Mouse (Mus musculus): Measurements from ENCODE around the gene Pla2g2f. TPM values are rescaled to one million over a fixed set of nuclear protein-coding genes. Genes with fewer than 3 reads are reported as not detected.

The Pla2g2f gene
- total RNA-seq (2017): not detected in 2 replicates

- no peak for ATAC-seq (replicated peaks; ENCODE audit: low read depth, poor library complexity, severe bottlenecking)
These were observed at the start of gene Pla2g2f for GRCm38 (mm10) chr4:138757416-138757815. Gene Pla2g2f (minus strand): TSS chr4:138757626.

DNA sequence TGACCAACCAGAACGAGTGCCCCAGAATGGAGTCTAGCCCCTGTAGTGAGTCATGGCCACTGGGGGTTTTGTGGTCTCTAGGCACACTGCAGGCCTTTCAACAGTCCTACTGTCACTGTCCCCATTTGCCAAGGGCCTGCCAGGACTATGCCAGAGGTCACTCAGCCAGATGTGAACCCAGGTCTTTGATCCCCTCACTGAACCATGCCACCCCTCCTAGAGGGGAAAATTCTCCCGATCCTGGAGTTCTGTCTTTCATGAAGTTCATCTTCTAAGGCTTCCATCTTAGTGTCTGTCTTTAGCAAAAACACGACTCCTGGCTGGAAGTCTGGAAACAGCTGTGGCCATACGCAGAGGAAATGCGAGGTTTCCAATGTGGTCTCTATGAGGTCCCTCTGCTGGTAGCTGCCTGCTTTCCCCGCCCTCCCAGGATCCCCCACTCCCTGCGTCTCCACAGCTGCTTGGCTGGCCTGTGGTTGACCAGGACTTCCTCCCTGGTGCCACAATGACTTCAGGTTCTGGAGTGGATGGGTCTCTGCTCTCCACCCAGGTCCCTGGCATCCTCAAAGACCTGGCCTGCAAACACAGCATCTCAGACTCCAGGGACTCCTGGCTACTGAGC, 49.6 kb upstream of the Pla2g2f start:
- ATAC-seq (replicated peaks; ENCODE audit: low read depth, poor library complexity, severe bottlenecking): peak; percentile 78

- no peak for ATAC-seq (replicated peaks; ENCODE audit: low read depth, poor library complexity, severe bottlenecking)
These were observed 48.7 kb upstream of the Pla2g2f start for GRCm38 (mm10) chr4:138806160-138806559.

DNA sequence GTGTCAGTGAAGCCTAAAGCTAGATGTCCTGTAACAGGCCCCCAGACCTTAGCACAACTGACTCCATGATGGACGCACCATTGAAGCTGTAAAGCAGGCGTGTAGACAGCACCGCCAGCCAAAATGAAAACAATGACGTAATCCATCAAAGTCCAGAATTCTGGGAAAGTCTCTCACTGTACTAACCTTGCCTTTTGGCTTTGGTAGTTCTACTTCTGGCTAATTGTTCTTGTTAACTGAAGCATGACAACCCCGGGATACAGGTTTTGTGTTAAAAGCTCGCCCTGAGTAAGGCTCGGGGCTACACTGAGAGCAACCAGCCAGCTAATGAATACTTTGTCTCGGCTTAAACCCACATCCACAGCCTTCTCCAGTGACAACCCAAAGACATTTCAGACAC, 47.8 kb upstream of the Pla2g2f start:
- ATAC-seq (replicated peaks; ENCODE audit: low read depth, poor library complexity, severe bottlenecking): no peak

DNA sequence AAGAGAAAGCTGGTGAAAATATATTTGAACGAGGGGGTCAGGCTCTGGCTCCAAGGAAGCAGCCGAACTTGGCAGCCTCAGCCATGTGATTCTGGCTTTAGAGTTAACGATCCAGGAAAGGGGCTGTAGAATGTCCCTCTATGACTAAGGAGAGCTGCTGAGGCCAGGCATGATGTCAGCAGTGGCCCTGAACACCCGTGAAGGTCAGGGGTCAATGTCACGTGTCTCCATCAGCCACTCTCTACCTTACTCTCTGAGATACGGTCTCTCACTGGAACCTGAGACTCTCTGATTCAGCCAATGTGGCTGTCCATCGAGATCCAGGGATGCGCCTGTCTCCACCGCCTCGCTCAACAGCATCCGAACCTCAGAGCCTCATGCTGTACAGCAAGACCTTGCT, 45.5 kb upstream of the Pla2g2f start:
- ATAC-seq (replicated peaks; ENCODE audit: low read depth, poor library complexity, severe bottlenecking): no peak

DNA sequence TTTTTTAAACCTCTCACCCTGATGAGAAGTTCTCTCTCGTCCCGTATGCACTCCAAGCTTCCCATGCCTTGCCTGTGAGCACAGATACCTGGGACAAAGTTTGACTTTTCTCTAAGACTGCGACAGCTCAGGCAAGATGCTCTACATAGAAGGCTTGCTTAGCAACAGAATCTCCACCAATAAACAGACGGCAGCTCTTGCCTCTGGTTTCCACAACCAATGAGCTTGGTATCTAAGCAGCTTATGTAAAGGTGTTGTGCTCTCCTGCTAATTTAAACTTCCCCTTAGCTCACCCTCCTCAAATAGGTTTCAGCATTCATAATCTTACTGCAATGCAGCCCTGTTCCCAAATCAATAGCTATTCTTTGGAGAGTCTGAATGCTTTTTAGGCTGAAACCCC, 44.2 kb upstream of the Pla2g2f start:
- no peak for ATAC-seq (replicated peaks; ENCODE audit: low read depth, poor library complexity, severe bottlenecking)

DNA sequence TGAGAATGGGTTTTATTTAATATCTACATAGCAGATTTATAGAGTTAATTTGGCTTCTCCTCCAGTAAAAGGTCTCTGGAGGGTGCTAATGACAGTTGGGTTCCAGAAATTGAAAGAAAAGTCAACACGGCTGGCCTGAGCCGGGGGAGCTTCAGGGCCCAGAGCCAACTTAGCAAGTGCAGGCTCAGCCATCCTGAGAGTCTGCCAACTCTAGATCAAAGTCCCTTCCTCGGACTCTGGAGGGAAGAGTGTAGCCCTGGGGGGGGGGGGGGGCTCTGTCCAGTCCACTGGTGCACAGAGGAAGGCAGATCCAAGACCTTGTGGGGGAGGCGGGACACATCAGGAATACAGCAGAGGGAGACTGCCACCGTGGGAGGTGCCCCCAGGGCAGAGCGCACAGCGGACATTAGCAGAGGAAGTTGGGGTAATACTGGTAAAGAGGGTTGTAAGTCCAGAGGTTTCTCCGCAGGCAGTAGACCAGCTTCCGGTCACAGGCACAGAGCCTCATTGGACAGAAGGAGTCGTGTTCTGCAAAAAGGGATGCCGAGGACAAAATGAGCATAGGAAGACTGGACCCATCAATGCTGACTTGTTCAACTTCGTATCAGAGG, 42.8 kb upstream of the Pla2g2f start:
- ATAC-seq (replicated peaks; ENCODE audit: low read depth, poor library complexity, severe bottlenecking): no peak

DNA sequence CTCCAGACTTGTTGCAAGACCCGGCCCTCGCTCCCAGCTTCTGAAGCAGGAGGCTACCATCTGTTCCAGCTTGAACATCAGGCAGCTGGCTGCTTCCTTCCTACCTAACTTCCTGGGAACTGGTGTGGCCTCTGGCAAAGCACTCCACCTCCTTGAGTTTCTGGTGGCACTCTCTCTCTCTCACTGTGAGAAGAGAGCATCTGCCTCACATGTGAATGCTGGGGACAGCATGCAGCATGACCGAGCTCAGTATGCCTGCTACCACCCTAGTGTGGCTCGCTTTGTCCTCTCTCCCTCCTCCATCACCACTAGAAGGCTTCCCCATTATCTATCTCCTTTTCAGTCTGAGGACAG, 39.8 kb upstream of the Pla2g2f start:
- ATAC-seq (replicated peaks; ENCODE audit: low read depth, poor library complexity, severe bottlenecking): no peak

GRCm38 (mm10) chr4:138796513-138797216, 39.2 kb upstream of the Pla2g2f start:
- ATAC-seq (replicated peaks; ENCODE audit: low read depth, poor library complexity, severe bottlenecking): no peak

- no peak for ATAC-seq (replicated peaks; ENCODE audit: low read depth, poor library complexity, severe bottlenecking)
These were observed 36.9 kb upstream of the Pla2g2f start for GRCm38 (mm10) chr4:138794344-138794743.

DNA sequence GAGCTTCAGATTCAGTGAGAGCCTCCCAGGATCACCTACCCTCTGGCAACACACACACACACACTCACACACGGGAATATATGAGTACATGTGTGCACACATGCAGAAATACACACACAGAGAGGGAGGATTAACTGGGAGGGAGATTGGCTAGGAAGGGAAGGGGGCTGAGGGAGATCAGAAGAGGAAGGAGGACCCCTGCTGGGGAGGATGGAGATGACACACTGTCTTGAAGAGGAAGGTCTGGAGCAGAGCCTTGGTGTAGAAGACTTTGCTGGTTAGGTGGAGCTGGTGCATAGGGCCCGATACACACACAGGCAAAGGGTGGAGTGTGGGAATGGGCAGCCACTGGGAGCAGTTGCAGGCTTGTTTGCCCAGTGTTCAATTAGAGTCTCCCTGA, 35.9 kb upstream of the Pla2g2f start:
- ATAC-seq (replicated peaks; ENCODE audit: low read depth, poor library complexity, severe bottlenecking): no peak

- no peak for ATAC-seq (replicated peaks; ENCODE audit: low read depth, poor library complexity, severe bottlenecking)
These were observed 35.2 kb upstream of the Pla2g2f start for GRCm38 (mm10) chr4:138792599-138792998.

- no peak for ATAC-seq (replicated peaks; ENCODE audit: low read depth, poor library complexity, severe bottlenecking)
These were observed 34.0 kb upstream of the Pla2g2f start for GRCm38 (mm10) chr4:138791452-138791851.

DNA sequence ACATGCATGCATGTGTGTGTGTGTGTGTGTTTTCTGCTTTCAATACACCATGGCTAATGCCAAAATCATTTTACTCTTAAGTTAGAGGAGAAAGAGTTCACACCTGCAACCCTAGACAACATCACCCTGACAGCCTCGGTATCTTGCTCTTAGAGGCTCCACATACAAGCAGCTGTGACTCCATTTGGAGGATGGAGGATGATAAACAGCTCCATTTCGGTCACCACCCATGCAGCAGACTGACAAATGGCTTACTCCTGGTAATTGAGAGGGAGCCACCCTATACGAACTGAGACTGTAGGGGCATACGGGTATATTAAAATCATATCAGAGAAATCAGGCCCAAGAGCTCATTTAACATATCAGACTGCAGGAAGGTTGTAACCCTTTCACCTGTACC, 31.0 kb upstream of the Pla2g2f start:
- no peak for ATAC-seq (replicated peaks; ENCODE audit: low read depth, poor library complexity, severe bottlenecking)

- no peak for ATAC-seq (replicated peaks; ENCODE audit: low read depth, poor library complexity, severe bottlenecking)
These were observed 28.7 kb upstream of the Pla2g2f start for GRCm38 (mm10) chr4:138786141-138786540.

- no peak for ATAC-seq (replicated peaks; ENCODE audit: low read depth, poor library complexity, severe bottlenecking)
These were observed 28.3 kb upstream of the Pla2g2f start for GRCm38 (mm10) chr4:138785721-138786120.

GRCm38 (mm10) chr4:138782098-138782497, 24.7 kb upstream of the Pla2g2f start:
- no peak for ATAC-seq (replicated peaks; ENCODE audit: low read depth, poor library complexity, severe bottlenecking)

DNA sequence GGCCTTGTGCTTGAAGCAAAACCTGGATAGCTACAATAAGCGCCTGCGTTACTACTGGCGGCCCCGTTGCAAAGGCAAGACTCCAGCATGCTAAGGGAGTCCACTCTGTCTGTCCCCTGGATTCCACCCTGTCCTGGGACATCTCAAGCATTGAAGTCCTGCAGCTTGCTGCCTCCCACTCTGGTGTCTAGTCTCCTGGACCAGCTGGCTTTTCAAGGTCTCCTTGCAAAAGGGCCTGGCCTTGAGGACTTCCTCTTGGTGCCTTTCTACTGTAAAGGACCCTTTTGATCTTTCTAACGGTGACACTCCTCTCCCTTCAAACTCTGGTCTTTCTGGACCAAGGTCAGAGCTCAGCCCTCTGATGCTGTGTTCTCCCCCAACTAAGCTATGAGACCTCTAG, 22.9 kb upstream of the Pla2g2f start:
- ATAC-seq (replicated peaks; ENCODE audit: low read depth, poor library complexity, severe bottlenecking): no peak

- no peak for ATAC-seq (replicated peaks; ENCODE audit: low read depth, poor library complexity, severe bottlenecking)
These were observed 20.3 kb upstream of the Pla2g2f start for GRCm38 (mm10) chr4:138777417-138778407.

- ATAC-seq (replicated peaks; ENCODE audit: low read depth, poor library complexity, severe bottlenecking): no peak
These were observed 18.0 kb upstream of the Pla2g2f start, which contains the start of gene Pla2g2d for GRCm38 (mm10) chr4:138775435-138775834. Gene Pla2g2d (plus strand): TSS chr4:138775735.
